Mouse (Mus musculus) 3134 (cell line): ENCODE measurements around the gene Bspry.
A peak's percentile ranks its signal among the peaks of the same experiment; 100 is the strongest.

ENCODE experiments used
- DNase-seq: peaks from one replicate; pipeline ENCODE4 v3.0.0-alpha.2; 2011; ENCODE audit warnings: low spot score; ENCODE audit not compliant: insufficient read length; ENCODE audit errors: extremely low read depth

Gene Bspry

DNA sequence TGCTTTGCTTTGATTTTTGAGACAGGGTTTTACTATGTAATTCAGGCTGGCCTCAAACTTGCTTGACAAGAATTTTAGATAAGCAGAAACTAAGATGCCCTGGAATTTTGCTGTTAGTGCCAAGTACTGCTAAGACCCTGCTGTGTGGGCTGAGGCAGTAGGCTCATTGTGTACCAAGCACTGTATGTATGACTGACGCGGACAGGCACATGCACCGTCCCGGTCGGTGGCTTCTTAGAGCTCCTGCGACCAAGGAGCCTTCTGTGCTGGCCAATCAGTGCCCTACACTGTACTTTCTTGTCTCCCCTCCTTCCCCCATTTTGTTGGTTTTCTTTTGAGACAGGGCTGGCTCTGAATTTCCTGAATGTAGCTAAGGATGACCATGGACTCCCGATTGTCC is 35.1 kb downstream of the Bspry start:
- DNase-seq, result no peak

- no peak for DNase-seq
These were observed 35.6 kb downstream of the Bspry start for GRCm38 (mm10) chr4:62515490-62515889.

GRCm38 (mm10) chr4:62516079-62516478 is 36.2 kb downstream of the Bspry start:
- no peak for DNase-seq

DNA sequence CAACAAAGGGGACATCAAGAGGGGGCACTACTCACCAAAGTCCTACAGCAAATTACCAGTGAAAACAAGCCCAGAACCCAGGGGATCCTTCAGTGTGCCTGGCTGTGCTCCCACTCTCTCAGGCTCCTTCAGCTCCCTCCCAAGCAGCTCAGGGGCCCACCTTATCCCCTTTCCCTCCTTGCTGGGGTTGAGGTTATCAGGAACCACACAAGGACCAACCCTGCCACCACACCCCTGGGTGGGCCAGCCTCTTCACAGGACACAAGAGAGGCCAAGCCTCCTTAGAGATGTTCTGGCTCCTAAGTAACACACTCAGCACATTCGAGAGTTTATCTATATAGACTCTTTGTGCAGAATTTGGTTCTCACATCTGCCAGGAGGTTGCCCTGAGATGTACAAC is 36.7 kb downstream of the Bspry start:
- DNase-seq, result no peak

DNA sequence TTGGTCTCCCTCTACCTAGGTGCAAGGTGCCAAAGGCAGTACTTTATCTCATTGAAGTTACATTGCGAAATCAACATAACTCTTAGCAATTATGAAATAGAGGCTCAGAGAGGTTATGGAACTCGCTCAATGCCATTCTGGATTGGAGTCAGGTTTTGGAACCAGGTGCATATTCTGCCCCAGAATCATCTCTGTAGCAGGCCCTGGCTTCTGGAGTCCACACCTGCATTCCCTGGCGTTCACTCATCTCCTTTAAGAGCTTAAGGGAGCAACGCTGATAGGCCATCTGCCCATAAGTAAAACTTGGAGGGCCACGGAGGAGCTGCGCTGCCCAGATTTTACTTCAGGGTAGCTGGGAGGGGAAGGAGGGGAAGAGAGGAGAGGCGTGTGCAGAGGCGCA is 37.2 kb downstream of the Bspry start:
- no peak for DNase-seq

GRCm38 (mm10) chr4:62517538-62518415 is 37.9 kb downstream of the Bspry start:
- no peak for DNase-seq

DNA sequence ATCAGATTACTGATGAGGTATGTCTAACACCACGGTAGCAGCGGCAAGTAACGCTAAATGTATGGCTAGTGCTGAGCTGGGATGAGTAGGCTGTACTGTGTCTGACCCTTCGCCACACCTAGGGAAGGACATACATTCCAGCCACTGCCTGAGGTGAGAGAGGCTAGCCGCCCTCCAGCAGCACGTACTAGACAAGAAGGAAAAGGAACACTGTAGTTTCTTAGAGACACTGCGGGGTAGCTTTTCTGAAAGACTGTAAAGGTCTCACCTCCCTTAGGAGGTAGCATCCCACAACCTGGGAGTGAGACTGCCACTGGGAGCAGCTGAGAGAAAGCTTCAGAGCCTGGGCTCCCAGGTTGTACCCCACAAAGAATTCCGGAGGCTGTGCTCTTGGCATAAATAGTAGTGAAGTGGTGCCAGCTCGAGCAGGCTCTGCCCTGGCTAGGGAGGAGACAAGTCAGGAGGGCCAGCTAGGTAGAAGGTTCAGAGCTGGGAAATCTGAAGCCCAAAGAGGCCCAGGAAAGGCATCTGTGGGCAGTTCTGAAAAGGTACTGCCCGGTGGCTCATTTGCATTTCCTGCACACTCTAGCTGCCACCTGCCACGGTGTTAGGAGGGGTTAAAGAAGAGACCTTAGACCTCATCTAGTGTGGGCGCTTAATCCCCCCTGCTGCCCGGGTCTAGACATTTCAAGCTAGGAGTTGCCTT is 38.7 kb downstream of the Bspry start:
- no peak for DNase-seq

- no peak for DNase-seq
These were observed 39.4 kb downstream of the Bspry start for GRCm38 (mm10) chr4:62519122-62519848.

DNA sequence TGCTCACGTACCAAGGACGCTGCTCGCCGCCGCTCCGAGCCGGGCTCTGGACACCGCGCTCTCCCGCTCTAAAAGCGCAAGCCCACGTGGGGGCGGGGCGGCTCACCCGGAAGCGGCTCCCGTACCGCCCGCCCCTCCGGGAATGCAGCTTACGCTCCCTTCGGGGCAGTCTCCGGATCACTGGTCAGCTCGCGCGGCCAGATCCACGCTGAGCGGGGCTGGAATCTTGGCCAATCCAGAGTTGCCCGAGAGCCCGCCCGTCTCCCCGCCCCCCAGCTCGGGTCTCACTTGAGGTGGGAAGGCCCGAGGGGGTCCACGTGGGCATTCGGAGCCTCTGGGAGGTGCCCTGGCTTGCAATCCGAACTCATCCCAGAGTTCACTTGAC is 40.0 kb downstream of the Bspry start, which contains the start of gene Alad:
Gene Alad (minus strand): TSS at position 70 of the 385 bp plus-strand sequence.
- DNase-seq, result peak; percentile 100

GRCm38 (mm10) chr4:62520892-62521400 is 41.1 kb downstream of the Bspry start:
- no peak for DNase-seq

DNA sequence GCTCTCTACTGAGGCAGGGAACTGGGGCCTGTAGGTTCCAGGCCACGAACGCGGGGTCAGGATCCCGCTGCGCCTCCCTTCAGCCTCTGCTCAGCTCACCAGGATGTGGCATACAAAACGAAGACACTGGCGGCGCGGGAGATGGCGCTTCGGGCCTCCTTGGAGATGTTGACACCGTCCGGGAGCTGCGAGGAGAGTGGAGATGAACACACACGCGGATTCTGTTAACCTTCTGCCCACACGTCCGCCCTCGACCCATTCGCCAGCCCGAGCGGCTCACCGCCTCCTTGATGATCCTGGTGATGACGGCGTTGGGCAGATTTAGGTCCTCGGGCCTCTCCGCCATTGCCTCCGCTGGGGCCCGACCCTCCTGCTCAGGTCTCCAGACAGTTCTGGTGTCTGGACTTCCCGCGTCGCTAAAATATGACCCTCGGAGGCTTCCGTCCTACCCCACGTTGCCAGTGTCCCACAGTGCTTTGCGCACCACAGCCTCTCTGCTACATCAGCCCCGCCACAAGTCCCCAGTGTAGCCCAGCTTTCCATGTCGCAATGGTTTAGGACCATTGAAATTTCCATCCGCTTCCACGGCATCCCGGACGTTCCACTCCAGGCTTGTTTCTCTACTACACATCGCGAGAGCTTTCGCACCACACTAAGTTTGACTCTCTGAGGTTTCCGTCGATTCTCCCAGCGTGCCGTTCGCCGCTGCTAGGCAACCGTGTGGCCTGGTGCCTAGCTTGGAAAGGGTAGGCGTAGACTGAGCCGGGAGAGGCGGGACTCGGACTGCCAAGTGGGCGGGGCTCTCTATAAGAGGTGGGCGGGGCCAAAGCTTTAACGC is 45.0 kb downstream of the Bspry start, which contains the start of the genes Pole3 and 4933430I17Rik:
Gene Pole3 (minus strand): TSS at position 418 of the 838 bp plus-strand sequence.
Gene 4933430I17Rik (plus strand): TSS at position 719 of the 838 bp plus-strand sequence.
- DNase-seq, result peak; percentile 95

DNA sequence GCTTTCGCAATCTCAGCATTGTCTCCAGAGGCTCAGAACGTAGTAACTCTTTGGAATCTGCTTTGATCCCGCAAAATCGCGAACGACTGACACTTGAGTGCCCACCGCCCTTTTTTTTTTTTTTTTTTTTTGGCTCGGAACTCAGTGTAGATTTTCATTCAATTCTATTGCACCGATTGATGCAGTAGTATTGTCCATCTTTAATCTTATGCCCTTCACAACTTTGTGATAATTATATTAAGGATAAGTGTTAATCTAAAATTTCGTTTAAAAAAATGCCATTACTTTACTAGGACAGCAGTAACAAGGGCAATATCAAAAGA is 45.6 kb downstream of the Bspry start:
- DNase-seq, result no peak

DNA sequence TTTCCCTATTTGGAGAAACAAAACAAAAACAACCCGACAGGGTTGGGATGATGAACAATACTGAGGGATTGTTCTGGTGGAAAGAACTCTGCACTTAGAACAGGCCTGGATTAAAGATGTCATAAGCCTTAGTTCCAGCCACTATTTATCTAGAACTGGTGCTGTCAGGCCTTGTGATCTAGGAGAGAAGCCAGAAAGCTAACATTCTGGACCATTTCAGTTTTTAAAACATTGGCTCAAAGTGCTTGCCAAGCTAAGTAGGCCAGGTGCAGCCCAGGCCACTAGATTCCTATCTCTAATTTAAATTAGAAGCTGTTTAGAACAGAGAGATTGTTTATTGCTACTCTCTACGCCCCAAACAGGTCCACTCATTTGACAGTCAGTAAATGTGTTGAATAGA is 46.4 kb downstream of the Bspry start:
- DNase-seq, result no peak

- DNase-seq, result no peak
These were observed 47.8 kb downstream of the Bspry start for GRCm38 (mm10) chr4:62527655-62528054.

GRCm38 (mm10) chr4:62533729-62534128 is 53.9 kb downstream of the Bspry start:
- no peak for DNase-seq

DNA sequence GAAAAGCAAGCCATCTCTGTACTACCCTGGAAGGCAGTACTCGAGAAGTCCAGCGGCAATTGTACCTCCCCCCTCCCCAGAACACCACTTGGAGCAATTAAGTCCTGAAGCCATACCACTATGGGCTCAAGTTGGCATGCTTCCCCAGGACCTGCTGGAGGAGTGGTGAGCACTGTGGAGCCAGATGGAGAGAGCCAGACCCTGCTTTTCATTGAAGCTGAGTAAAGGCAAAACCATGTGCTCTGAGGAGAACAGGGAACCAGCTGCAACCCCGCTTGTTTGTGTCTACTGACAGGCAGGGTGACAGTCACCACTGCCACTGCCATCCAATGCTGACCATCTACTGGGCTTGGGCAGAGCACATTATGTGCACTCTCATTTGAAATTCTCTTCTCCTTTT is 61.9 kb downstream of the Bspry start:
- no peak for DNase-seq

- DNase-seq, result no peak
These were observed 63.9 kb downstream of the Bspry start for GRCm38 (mm10) chr4:62543782-62544181.

DNA sequence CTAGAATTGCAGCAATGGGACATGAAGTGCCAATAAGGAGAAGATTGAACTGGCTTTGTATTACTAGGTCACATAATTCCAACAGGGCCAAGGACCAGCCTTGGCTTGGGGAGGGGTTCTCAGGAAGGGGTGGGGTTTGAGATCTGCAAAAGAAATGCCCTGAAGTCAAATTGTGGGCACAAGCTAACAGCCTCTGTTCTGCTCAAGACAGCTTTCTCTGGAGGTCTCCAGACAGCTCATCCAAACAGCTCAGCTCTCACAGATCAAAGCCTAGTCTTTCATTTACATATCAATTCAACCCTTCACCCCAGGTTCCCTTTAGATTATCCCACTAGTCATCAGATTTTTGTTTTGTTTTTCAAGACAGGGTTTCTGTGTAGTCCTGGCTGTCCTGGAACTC is 64.9 kb downstream of the Bspry start:
- DNase-seq, result no peak
